Mouse (Mus musculus): ENCODE measurements around the gene Ssh2. TPM values are rescaled to one million over a fixed set of nuclear protein-coding genes. Genes with fewer than 3 reads are reported as not detected.

Ssh2 gene
- polyA plus RNA-seq, 1 experiment: 43.8 TPM

GRCm38 (mm10) chr11:77406329-77406728, 190.2 kb downstream of the Ssh2 start:
- H3K4me1 ChIP-seq (ENCODE audit: control insufficient read depth, insufficient read depth, low read length): no peaks in the 10 kb centered on the region
- TF ChIP-seq POLR2A (IDR thresholded peaks at IDR 0.05; ENCODE audit: control insufficient read depth, low read depth, low read length) (no peak), CTCF (IDR thresholded peaks at IDR 0.05; ENCODE audit: control insufficient read depth, insufficient read depth, insufficient replicate concordance, low read depth, low read length) (no peak)
- no peaks in the 10 kb centered on the region for H3K27me3 ChIP-seq (ENCODE audit: control insufficient read depth, insufficient read depth, low read length)
- H3K27ac ChIP-seq (ENCODE audit: control insufficient read depth, insufficient read depth, low read depth, low read length): no peak overlapping the region
- no peak overlapping the region for H3K4me3 ChIP-seq (ENCODE audit: control insufficient read depth, low read depth, low read length)
- peaks cover 2% of the 10 kb centered on the region; the same call in 1 of the 2 replicates for H3K36me3 ChIP-seq (ENCODE audit: control insufficient read depth, insufficient read depth, low read length)

- Histone ChIP-seq H3K36me3 (ENCODE audit: control insufficient read depth, insufficient read depth, low read length) (peaks cover 2% of the 10 kb centered on the region; the same call in 1 of the 2 replicates), H3K4me3 (ENCODE audit: control insufficient read depth, low read depth, low read length) (no peak overlapping the region), H3K27ac (ENCODE audit: control insufficient read depth, insufficient read depth, low read depth, low read length) (no peak overlapping the region), H3K27me3 (ENCODE audit: control insufficient read depth, insufficient read depth, low read length) (no peaks in the 10 kb centered on the region), H3K4me1 (ENCODE audit: control insufficient read depth, insufficient read depth, low read length) (no peaks in the 10 kb centered on the region)
- TF ChIP-seq POLR2A (IDR thresholded peaks at IDR 0.05; ENCODE audit: control insufficient read depth, low read depth, low read length): no peak
- no peak for TF ChIP-seq CTCF (IDR thresholded peaks at IDR 0.05; ENCODE audit: control insufficient read depth, insufficient read depth, insufficient replicate concordance, low read depth, low read length)
These were observed 193.8 kb downstream of the Ssh2 start for GRCm38 (mm10) chr11:77409879-77410278.

GRCm38 (mm10) chr11:77411284-77411683, 195.2 kb downstream of the Ssh2 start:
- no peak overlapping the region for H3K4me3 ChIP-seq (ENCODE audit: control insufficient read depth, low read depth, low read length)
- peaks cover 2% of the 10 kb centered on the region; the same call in 1 of the 2 replicates for H3K36me3 ChIP-seq (ENCODE audit: control insufficient read depth, insufficient read depth, low read length)
- TF ChIP-seq POLR2A (IDR thresholded peaks at IDR 0.05; ENCODE audit: control insufficient read depth, low read depth, low read length): no peak
- TF ChIP-seq CTCF (IDR thresholded peaks at IDR 0.05; ENCODE audit: control insufficient read depth, insufficient read depth, insufficient replicate concordance, low read depth, low read length): no peak
- no peaks in the 10 kb centered on the region for H3K4me1 ChIP-seq (ENCODE audit: control insufficient read depth, insufficient read depth, low read length)
- H3K27me3 ChIP-seq (ENCODE audit: control insufficient read depth, insufficient read depth, low read length): no peaks in the 10 kb centered on the region
- H3K27ac ChIP-seq (ENCODE audit: control insufficient read depth, insufficient read depth, low read depth, low read length): no peak overlapping the region

GRCm38 (mm10) chr11:77414141-77414839, 198.2 kb downstream of the Ssh2 start:
- Histone ChIP-seq H3K27me3 (ENCODE audit: control insufficient read depth, insufficient read depth, low read length) (no peaks in the 10 kb centered on the region), H3K4me3 (ENCODE audit: control insufficient read depth, low read depth, low read length) (no peak overlapping the region), H3K27ac (ENCODE audit: control insufficient read depth, insufficient read depth, low read depth, low read length) (no peak overlapping the region), H3K4me1 (ENCODE audit: control insufficient read depth, insufficient read depth, low read length) (no peaks in the 10 kb centered on the region), H3K36me3 (ENCODE audit: control insufficient read depth, insufficient read depth, low read length) (peaks cover 2% of the 10 kb centered on the region; the same call in 1 of the 2 replicates)
- TF ChIP-seq CTCF (IDR thresholded peaks at IDR 0.05; ENCODE audit: control insufficient read depth, insufficient read depth, insufficient replicate concordance, low read depth, low read length) (no peak), POLR2A (IDR thresholded peaks at IDR 0.05; ENCODE audit: control insufficient read depth, low read depth, low read length) (no peak)

- no peak for TF ChIP-seq POLR2A (IDR thresholded peaks at IDR 0.05; ENCODE audit: control insufficient read depth, low read depth, low read length)
- Histone ChIP-seq H3K4me1 (ENCODE audit: control insufficient read depth, insufficient read depth, low read length) (no peaks in the 10 kb centered on the region), H3K27ac (ENCODE audit: control insufficient read depth, insufficient read depth, low read depth, low read length) (no peak overlapping the region), H3K36me3 (ENCODE audit: control insufficient read depth, insufficient read depth, low read length) (no peaks in the 10 kb centered on the region), H3K4me3 (ENCODE audit: control insufficient read depth, low read depth, low read length) (no peak overlapping the region), H3K27me3 (ENCODE audit: control insufficient read depth, insufficient read depth, low read length) (no peaks in the 10 kb centered on the region)
These were observed 200.3 kb downstream of the Ssh2 start for GRCm38 (mm10) chr11:77416212-77417000.

GRCm38 (mm10) chr11:77418021-77418420, 201.9 kb downstream of the Ssh2 start:
- no peak for TF ChIP-seq CTCF (IDR thresholded peaks at IDR 0.05; ENCODE audit: control insufficient read depth, insufficient read depth, insufficient replicate concordance, low read depth, low read length)
- no peak for TF ChIP-seq POLR2A (IDR thresholded peaks at IDR 0.05; ENCODE audit: control insufficient read depth, low read depth, low read length)
- H3K4me3 ChIP-seq (ENCODE audit: control insufficient read depth, low read depth, low read length): no peak overlapping the region
- no peaks in the 10 kb centered on the region for H3K4me1 ChIP-seq (ENCODE audit: control insufficient read depth, insufficient read depth, low read length)
- no peak overlapping the region for H3K27ac ChIP-seq (ENCODE audit: control insufficient read depth, insufficient read depth, low read depth, low read length)
- no peaks in the 10 kb centered on the region for H3K27me3 ChIP-seq (ENCODE audit: control insufficient read depth, insufficient read depth, low read length)
- H3K36me3 ChIP-seq (ENCODE audit: control insufficient read depth, insufficient read depth, low read length): no peaks in the 10 kb centered on the region

- Histone ChIP-seq H3K27ac (ENCODE audit: control insufficient read depth, insufficient read depth, low read depth, low read length) (peak overlapping the region; percentile 54; the same call in 1 of the 2 replicates), H3K4me3 (ENCODE audit: control insufficient read depth, low read depth, low read length) (no peak overlapping the region), H3K4me1 (ENCODE audit: control insufficient read depth, insufficient read depth, low read length) (no peaks in the 10 kb centered on the region), H3K27me3 (ENCODE audit: control insufficient read depth, insufficient read depth, low read length) (no peaks in the 10 kb centered on the region), H3K36me3 (ENCODE audit: control insufficient read depth, insufficient read depth, low read length) (no peaks in the 10 kb centered on the region; the same call in 1 of the 2 replicates)
- TF ChIP-seq CTCF (IDR thresholded peaks at IDR 0.05; ENCODE audit: control insufficient read depth, insufficient read depth, insufficient replicate concordance, low read depth, low read length) (no peak), POLR2A (IDR thresholded peaks at IDR 0.05; ENCODE audit: control insufficient read depth, low read depth, low read length) (peak; percentile 35; the same call in 1 of the 2 replicates)
These were observed 207.2 kb downstream of the Ssh2 start for GRCm38 (mm10) chr11:77423175-77423859.

Data from testis, adult 2 months (tissue).